Mouse (Mus musculus) G1E (cell line): Measurements from ENCODE around the gene Jmjd1c.

Experiments
- CTCF ChIP-seq: IDR thresholded peaks from 2 replicates; pipeline ENCODE4 v1.5.1; 2012; ENCODE audit warnings: low read depth, low read length, inconsistent platforms, mixed read lengths
- GATA1 ChIP-seq: IDR thresholded peaks from 2 replicates; pipeline ENCODE4 v1.6.1; 2012; ENCODE audit warnings: borderline replicate concordance, low read length, inconsistent platforms, mixed read lengths
- TAL1 ChIP-seq: conservative IDR thresholded peaks from 2 replicates; pipeline ENCODE4 v1.6.1; 2012; ENCODE audit warnings: low read depth, low read length, inconsistent platforms, mixed read lengths

DNA sequence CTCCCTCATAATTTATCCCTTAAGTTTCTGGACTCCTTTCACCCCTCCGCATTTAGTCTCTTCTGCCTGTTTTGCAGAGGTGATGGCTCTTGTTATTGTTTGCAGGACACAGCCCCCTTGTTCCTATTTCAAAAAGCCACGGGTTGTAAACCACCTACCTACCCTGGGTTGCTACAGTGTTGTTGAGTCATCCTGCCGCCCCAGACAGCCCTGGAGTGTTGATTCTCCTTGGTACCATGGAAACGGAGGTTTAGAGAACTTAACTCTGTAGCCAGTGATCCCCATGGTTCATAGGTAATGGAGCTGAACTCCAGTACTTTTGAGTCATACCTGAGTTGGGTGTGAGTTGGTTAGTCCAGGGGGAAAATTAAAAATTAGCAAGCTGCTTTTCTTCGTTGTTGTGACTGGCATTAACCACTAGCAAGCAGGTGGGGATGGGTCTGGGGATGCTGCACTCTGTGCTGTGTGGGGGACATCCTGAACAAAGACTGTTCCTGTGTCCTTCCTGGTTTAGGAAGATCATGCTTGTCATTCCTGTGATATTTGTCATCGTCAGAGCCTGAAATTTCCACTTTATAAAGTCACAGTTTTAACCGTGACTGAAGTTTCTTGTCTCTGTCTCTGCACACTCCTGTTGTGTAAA lies 2.6 kb downstream of the Jmjd1c start:
- no peak for TF ChIP-seq CTCF
- no peak for TF ChIP-seq TAL1
- no peak for TF ChIP-seq GATA1
